Mouse (Mus musculus): ENCODE data around the gene Zar1l.

DNA sequence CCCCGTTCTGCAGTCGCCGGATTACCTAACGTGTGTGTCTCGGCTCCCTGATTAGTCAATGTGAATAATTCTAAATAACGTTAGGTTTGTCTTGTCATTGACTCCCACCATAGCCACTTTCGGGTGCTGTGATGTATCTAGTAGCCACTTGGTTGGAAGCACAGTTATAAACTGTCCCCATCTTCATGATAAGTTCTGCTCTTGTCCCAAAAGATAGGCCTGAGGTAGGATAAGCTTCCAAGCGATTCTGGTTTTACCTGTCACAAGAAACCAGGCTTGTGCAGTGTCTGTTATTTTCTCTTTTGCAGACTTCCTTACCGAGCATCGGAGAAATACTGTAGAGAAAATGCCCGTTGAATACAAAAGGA, 4.9 kb upstream of the Zar1l start:
- TF ChIP-seq CTCF (IDR thresholded peaks at IDR 0.05; ENCODE audit: control insufficient read depth, insufficient read depth, insufficient replicate concordance, low read depth, low read length) = no peak
- no peak for TF ChIP-seq POLR2A (IDR thresholded peaks at IDR 0.05; ENCODE audit: control insufficient read depth, low read depth, low read length)

Data from testis, adult 2 months (tissue).